Mouse (Mus musculus) kidney, postnatal 0 days (tissue): ENCODE data around the gene Shroom3. TPM values are rescaled to one million over a fixed set of nuclear protein-coding genes. Genes with fewer than 3 reads are reported as not detected.

Experiments
- ATAC-seq: fragments of 200-750 bp; cut with Nextera tagmentation; replicated peaks from 2 replicates; pipeline ENCODE4 v1.8.0; 2017; ENCODE audit warnings: low read depth, moderate number of reproducible peaks, moderate TSS enrichment, moderate library complexity; ENCODE audit not compliant: low FRiP score
- DNase-seq: peaks from one replicate; pipeline ENCODE4 v3.0.0-alpha.2; 2016; ENCODE audit warnings: low spot score
- H3K27ac ChIP-seq: fragments of 300-500 bp; sonication (generic); 2 replicates; pipeline ENCODE4 v1.5.1; 2014; ENCODE audit warnings: mild to moderate bottlenecking
- H3K27me3 ChIP-seq: fragments of 300-500 bp; sonication (generic); 2 replicates; pipeline ENCODE4 v1.6.1; 2014; ENCODE audit warnings: low read length, mixed read lengths; ENCODE audit not compliant: insufficient read depth
- H3K36me3 ChIP-seq: fragments of 300-500 bp; sonication (generic); 2 replicates; pipeline ENCODE4 v1.6.1; 2014; ENCODE audit warnings: low read length, mixed read lengths; ENCODE audit not compliant: insufficient read depth
- H3K4me1 ChIP-seq: fragments of 300-500 bp; sonication (generic); replicated peaks from 2 replicates; pipeline ENCODE4 v1.6.1; 2014; ENCODE audit warnings: antibody characterized with exemption, low read length, mixed read lengths; ENCODE audit not compliant: insufficient read depth
- H3K4me2 ChIP-seq: fragments of 300-500 bp; sonication (generic); 2 replicates; pipeline ENCODE4 v1.6.1; 2014; ENCODE audit warnings: mild to moderate bottlenecking, low read length, moderate library complexity, mixed read lengths
- H3K4me3 ChIP-seq: fragments of 300-500 bp; sonication (generic); replicated peaks from 2 replicates; pipeline ENCODE4 v1.5.1; 2014; ENCODE audit warnings: low read depth, low read length
- H3K9ac ChIP-seq: fragments of 300-500 bp; sonication (generic); 2 replicates; pipeline ENCODE4 v1.6.1; 2014; ENCODE audit warnings: low read depth, low read length
- H3K9me3 ChIP-seq: fragments of 300-500 bp; sonication (generic); replicated peaks from 2 replicates; pipeline ENCODE4 v1.6.1; 2016; ENCODE audit warnings: low read length, inconsistent platforms, mixed read lengths
- CTCF ChIP-seq: IDR thresholded peaks from 2 replicates; pipeline ENCODE4 v1.5.1; 2016; ENCODE audit warnings: antibody characterized with exemption, low read depth, mild to moderate bottlenecking, moderate library complexity
- WGBS: fragments of 180-500 bp; shearing (Covaris S2); extraction: QIAGEN DNeasy Blood & Tissue Kit; methylation state at CpG from one replicate; pipeline ENCODE4 v1.1.7; 2014; 5-methylcytosine and 5-hydroxymethylcytosine counted together
- polyA plus RNA-seq: library from polyadenylated mRNA; unstranded; fragments of >200 nt; fragmentation: Nextera tagmentation; extraction: Ambion mirVana; gene quantifications from 2 replicates; pipeline ENCODE4 v1.2.1, GENCODE M21; 2015

Gene Shroom3
- polyA plus RNA-seq, 1 experiment from 2014 or later: 6.7 TPM

GRCm38 (mm10) chr5:92994309-92994708 is 311.1 kb downstream of the Shroom3 start:
- Histone ChIP-seq H3K4me3 (no peak overlapping the region), H3K4me1 (0 out of 2 replicates have a peak, but pooled peaks cover 9% of the 10 kb centered on the region), H3K27me3 (no peaks in the 10 kb centered on the region), H3K27ac (no peak overlapping the region), H3K36me3 (no peaks in the 10 kb centered on the region), H3K9me3 (no peaks in the 10 kb centered on the region), H3K9ac (no peak overlapping the region), H3K4me2 (no peak overlapping the region)
- ATAC-seq (no peak), DNase-seq (no peak)
- no peak for TF ChIP-seq CTCF
- WGBS: 88% methylated on average over 6 of the region's 6 CpGs

GRCm38 (mm10) chr5:92994861-92995260 is 311.6 kb downstream of the Shroom3 start:
- Histone ChIP-seq H3K9ac (no peak overlapping the region), H3K27ac (no peak overlapping the region), H3K4me1 (0 out of 2 replicates have a peak, but pooled peaks cover 9% of the 10 kb centered on the region), H3K9me3 (no peaks in the 10 kb centered on the region), H3K27me3 (no peaks in the 10 kb centered on the region), H3K4me3 (no peak overlapping the region), H3K36me3 (no peaks in the 10 kb centered on the region), H3K4me2 (no peak overlapping the region)
- TF ChIP-seq CTCF: no peak
- ATAC-seq (no peak), DNase-seq (no peak)
- 70% methylated on average over 2 of the region's 2 CpGs for WGBS

- Histone ChIP-seq H3K27ac (peak overlapping the region; percentile 89), H3K9me3 (no peaks in the 10 kb centered on the region), H3K27me3 (no peaks in the 10 kb centered on the region), H3K36me3 (no peaks in the 10 kb centered on the region), H3K4me3 (no peak overlapping the region), H3K9ac (peak overlapping the region; percentile 36; the same call in 1 of the 2 replicates), H3K4me2 (no peak overlapping the region), H3K4me1 (0 out of 2 replicates have a peak, but pooled peaks cover 14% of the 10 kb centered on the region)
- ATAC-seq: peak; percentile 79
- no peak for TF ChIP-seq CTCF
- DNase-seq: peak; percentile 96
- 34% methylated on average over 5 of the region's 5 CpGs for WGBS
Observed at GRCm38 (mm10) chr5:92997428-92998120, 314.3 kb downstream of the Shroom3 start.

- Histone ChIP-seq H3K9ac (no peak overlapping the region), H3K4me3 (no peak overlapping the region), H3K27ac (peak overlapping the region; percentile 89; the same call in 1 of the 2 replicates), H3K4me1 (0 out of 2 replicates have a peak, but pooled peaks cover 14% of the 10 kb centered on the region), H3K4me2 (no peak overlapping the region), H3K9me3 (no peaks in the 10 kb centered on the region), H3K27me3 (no peaks in the 10 kb centered on the region), H3K36me3 (no peaks in the 10 kb centered on the region)
- no peak for TF ChIP-seq CTCF
- WGBS: 22% methylated on average over 5 of the region's 5 CpGs
- DNase-seq (no peak), ATAC-seq (no peak)
Observed at GRCm38 (mm10) chr5:92998494-92999016, 315.3 kb downstream of the Shroom3 start.

GRCm38 (mm10) chr5:93000060-93000459 is 316.8 kb downstream of the Shroom3 start:
- Histone ChIP-seq H3K9me3 (no peaks in the 10 kb centered on the region), H3K4me2 (no peak overlapping the region), H3K4me3 (no peak overlapping the region), H3K9ac (no peak overlapping the region), H3K27ac (peak overlapping the region; percentile 82), H3K27me3 (no peaks in the 10 kb centered on the region), H3K36me3 (no peaks in the 10 kb centered on the region), H3K4me1 (0 out of 2 replicates have a peak, but pooled peaks cover 10% of the 10 kb centered on the region)
- 53% methylated on average over 6 of the region's 6 CpGs for WGBS
- DNase-seq (no peak), ATAC-seq (no peak)
- TF ChIP-seq CTCF: no peak

- peaks cover 18% of the 10 kb centered on the region; the same call in 1 of the 2 replicates for H3K4me1 ChIP-seq
- no peaks in the 10 kb centered on the region for H3K36me3 ChIP-seq
- no peaks in the 10 kb centered on the region for H3K27me3 ChIP-seq
- peak overlapping the region; percentile 82 for H3K27ac ChIP-seq
- H3K9ac ChIP-seq: no peak overlapping the region
- ATAC-seq: no peak
- H3K4me2 ChIP-seq: no peak overlapping the region
- H3K9me3 ChIP-seq: no peaks in the 10 kb centered on the region
- WGBS: 29% methylated on average over 17 of the region's 17 CpGs
- no peak overlapping the region for H3K4me3 ChIP-seq
- peak; percentile 76 for DNase-seq
- no peak for TF ChIP-seq CTCF
Observed at GRCm38 (mm10) chr5:93000774-93001757, 317.8 kb downstream of the Shroom3 start.
